Mouse (Mus musculus): ENCODE measurements at regions not wholly inside any gene's neighbourhood (a gene's known extent, or its start where the extent isn't known, plus 50 kb on each side); places are given as distances from the start of the nearest gene placed in this dataset.

DNA sequence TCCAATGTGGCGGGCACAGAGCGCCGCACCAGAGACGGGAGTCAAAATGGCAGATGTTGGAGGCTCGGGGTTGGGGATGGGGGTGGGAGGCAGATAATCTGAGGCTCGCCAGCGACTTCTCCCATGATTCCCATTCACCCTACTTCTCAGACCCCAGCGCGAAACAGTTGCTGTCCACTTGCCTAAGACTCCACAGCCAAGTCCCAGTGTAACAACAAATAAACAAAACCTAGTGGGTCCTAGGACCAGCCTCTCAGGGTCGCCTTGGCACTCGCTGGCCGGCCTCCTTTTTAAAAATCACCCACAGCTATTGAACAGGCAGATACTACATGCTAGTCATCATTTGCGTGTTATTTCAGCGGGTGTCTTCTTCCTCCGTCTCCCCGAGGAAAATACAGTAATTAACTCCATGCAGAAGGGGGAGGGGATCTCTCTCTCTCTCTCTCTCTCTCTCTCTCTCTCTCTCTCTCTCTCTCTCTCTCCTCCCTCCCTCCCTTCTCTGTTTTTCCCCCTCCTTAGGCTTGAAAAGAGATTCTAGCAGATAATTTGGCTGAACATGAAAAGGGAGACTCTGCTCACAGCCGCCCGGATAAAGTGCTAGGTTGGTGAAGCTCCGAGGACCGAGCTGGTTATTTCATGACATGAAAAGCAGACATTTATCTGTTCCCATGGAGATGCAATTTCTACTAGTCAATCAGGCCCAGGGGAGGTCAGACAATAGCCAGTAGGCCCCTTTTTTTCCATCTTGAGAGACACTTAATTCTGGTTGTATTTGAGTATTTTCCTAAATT, 71.9 kb upstream of the Zfp217 start:
- DNase-seq (ENCODE audit: extremely low read depth, low read depth): peak; percentile 41

- no peak for DNase-seq (ENCODE audit: extremely low read depth, low read depth)
Measured at GRCm38 (mm10) chr2:170219161-170219581, 71.3 kb upstream of the Zfp217 start.

DNA sequence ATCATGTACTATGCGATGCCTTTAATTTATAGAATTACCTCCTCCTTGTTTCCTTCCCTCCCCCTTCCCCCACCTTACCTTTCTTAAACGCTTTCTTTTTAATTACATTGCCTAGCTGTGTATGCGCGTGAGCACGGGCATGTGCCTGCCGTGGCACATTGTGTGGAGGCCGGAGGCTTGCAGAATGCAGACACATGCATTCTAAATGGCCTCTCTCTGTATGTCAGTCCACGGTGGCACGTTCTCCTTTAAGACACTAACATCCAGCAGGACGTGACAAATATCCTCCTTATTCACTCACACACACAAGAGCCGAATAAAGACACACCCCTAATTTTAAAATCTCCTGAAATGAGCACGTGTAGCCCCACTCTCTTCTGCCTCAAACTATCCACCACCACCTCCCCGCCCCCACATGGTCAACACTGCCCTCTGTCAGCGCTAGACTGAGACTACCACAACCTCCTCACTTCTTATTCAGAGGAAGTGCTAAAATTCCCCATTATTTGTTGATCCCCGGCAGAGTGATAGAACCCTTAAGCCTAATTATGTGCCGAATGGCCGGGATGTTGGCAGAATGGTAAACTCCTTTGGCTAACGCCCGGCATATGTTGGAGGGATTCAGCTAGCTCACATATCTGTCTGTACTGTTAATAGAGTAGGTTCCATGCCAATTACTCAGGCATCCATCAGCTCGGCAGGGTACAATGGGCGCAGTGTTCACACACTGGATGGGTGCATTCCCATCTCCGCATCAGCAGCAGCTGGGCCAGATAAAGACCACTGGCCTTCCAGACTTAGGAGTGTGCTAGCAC, 70.5 kb upstream of the Zfp217 start:
- DNase-seq (ENCODE audit: extremely low read depth, low read depth): peak; percentile 32

- DNase-seq (ENCODE audit: extremely low read depth, low read depth): no peak
Measured at GRCm38 (mm10) chr2:170216311-170216710, 68.4 kb upstream of the Zfp217 start.

DNA sequence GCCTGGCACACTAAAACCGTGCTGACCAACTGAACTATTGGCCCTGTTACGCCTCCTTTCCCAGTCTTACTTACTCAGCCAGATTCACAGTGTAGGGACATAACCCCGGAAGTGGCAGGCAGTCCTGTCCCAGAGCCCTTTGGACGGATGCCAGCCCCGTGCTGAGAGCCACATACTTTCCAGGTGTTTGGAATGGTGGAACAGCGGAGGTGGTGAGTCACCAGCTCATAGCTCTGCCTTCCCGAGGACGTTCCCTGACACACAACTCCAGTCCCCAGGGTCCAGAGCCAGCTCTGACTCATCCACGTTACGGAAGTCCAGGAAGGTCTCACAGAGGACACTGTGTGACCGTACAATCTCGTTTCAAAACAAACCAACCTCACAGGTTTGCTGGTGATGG, 61.2 kb upstream of the Zfp217 start:
- DNase-seq (ENCODE audit: extremely low read depth, low read depth): no peak

DNA sequence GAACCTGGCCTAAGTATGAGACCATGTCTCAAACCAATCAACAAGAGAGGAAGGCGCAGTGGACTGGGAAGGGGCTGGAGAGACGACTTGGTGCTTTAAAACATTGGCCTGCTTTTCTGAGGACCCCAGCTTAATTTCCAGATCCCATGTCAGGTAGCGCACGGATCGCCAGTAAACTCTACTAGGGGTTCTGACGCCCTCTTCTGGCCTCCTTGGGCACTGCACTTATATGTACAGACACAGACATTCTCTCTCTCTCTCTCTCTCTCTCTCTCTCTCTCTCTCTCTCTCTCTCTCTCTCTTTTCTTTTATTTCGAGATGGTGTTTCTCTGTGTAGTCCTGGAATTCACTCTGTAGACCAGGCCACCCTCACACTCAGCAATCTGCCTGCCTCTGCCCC, 60.0 kb upstream of the Zfp217 start:
- DNase-seq (ENCODE audit: extremely low read depth, low read depth): no peak

GRCm38 (mm10) chr2:170207395-170207794, 59.5 kb upstream of the Zfp217 start:
- DNase-seq (ENCODE audit: extremely low read depth, low read depth): no peak

DNA sequence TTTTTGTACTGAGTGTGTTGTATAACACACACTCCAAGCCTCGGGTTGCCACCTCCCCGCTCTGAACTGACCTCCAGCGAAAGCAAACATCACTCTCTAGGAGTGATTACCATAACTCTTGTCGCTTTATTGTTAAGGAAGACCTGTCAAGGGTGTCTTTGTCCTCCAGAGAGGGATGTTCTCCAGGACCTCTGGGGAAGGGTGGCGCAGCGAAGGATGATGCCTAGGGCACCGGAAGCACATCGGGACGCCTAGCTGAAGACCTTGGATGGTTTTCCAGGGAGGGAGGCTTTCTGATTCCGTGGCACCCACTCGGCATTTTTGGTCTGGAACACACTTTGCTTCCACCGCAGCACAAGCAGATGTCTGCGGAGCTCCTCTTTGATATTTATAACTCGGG, 59.0 kb upstream of the Zfp217 start:
- no peak for DNase-seq (ENCODE audit: extremely low read depth, low read depth)

GRCm38 (mm10) chr2:170206442-170206754, 58.5 kb upstream of the Zfp217 start:
- DNase-seq (ENCODE audit: extremely low read depth, low read depth): peak; percentile 73

GRCm38 (mm10) chr2:170205591-170206441, 57.9 kb upstream of the Zfp217 start:
- no peak for DNase-seq (ENCODE audit: extremely low read depth, low read depth)

- DNase-seq (ENCODE audit: extremely low read depth, low read depth): peak; percentile 67
Measured at GRCm38 (mm10) chr2:170204768-170205514, 57.0 kb upstream of the Zfp217 start.

DNA sequence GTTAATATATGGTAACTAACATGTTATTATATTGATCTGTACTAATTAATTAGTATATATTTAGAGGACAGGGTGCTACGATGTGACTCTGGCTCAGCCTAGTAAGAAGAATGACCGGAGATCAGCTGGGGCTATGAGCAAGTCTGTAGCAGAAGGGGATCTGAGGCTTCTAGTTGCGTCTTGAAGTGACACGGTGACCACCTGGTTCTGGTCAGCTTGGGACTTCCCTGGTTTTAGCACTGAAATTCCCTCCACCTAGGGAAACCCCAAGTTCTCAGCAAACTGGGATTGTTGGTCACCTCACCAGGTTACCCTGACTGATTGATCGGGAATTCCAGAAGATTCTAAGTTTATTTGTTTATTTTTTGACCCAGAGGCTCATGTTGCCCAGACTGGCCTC, 55.6 kb upstream of the Zfp217 start:
- no peak for DNase-seq (ENCODE audit: extremely low read depth, low read depth)

GRCm38 (mm10) chr2:170201816-170202371, 54.0 kb upstream of the Zfp217 start:
- DNase-seq (ENCODE audit: extremely low read depth, low read depth): peak; percentile 75

Data from MEL-GATA-1-ER (cell line).